20 mouse cellular contexts compared by ENCODE assay signal in genomic region chr16:23289424-23289823, GRCm38 (mm10).
A peak's percentile ranks its signal among the peaks of the same experiment; 100 is the strongest.
DNase-seq lines count a peak whose midpoint lies in the region; TF ChIP-seq lines count a peak whose summit lies in the region.
"Had no signal": no experiment of that assay in that cellular context is flagged by ENCODE, and none has a peak within 500 bp of the region (broad histone marks: within the 10 kb centered on the region; RNA-seq: fewer than 3 reads in every experiment).

No protein-coding gene starts in this region.

- H3K4me2 ChIP-seq in CH12.LX (ENCODE audit: insufficient read depth, low read depth, poor library complexity, severe bottlenecking), result no peak overlapping the region
- H3K4me2 ChIP-seq: embryonic facial prominence, embryonic 12.5 days; forebrain, embryonic 12.5 days had no signal

- no peak overlapping the region for H3K4me3 ChIP-seq in CH12.LX (replicated peaks in 1 of 3; ENCODE audit: low read depth in 2 of 3, low read length in 2 of 3, poor library complexity in 1 of 3)
- no peak overlapping the region for H3K4me3 ChIP-seq in layer of hippocampus, adult 2 months
- H3K4me3 ChIP-seq: embryonic facial prominence, embryonic 10.5 days; embryonic facial prominence, embryonic 12.5 days; forebrain, embryonic 12.5 days had no signal

- peak; percentile 62 for DNase-seq in heart, adult 11 months
- DNase-seq in heart, postnatal 10 days, result no peak
- no peak for DNase-seq in CH12.LX (ENCODE audit: extremely low read depth)
- DNase-seq in induced T-regulatory cell, adult 2 months (ENCODE audit: low read depth), result peak; percentile 51
- DNase-seq in right cerebral cortex, postnatal 10 days (ENCODE audit: low spot score in 2 of 2), result no peak
- DNase-seq in layer of hippocampus, adult 2 months (ENCODE audit: low spot score in 2 of 2), result no peak
- DNase-seq: adrenal gland, adult 8-10 months; adrenal gland, postnatal 14 days; adrenal gland, postnatal 36 days; cerebellum, adult 11-12 months; cerebellum, adult 2 months; cerebellum, adult 9-10 months; cerebellum, postnatal 10 days; cerebellum, postnatal 25 days; forebrain, postnatal 0 days had no signal

- dilution Hi-C loops in CH12.LX (cut with MboI; ENCODE audit: extremely low pct_ligation_motif_present, extremely low pct_unique_long_range_greater_than_20kb, low sequenced_read_pairs), result no loop called here

- TF ChIP-seq POLR2A in CH12.LX (IDR thresholded peaks at IDR 0.05; ENCODE audit: low read depth, low read length), result no peak

- no peak overlapping the region for H3K9ac ChIP-seq in CH12.LX (ENCODE audit: insufficient read depth, low read depth)
- H3K9ac ChIP-seq: embryonic facial prominence, embryonic 12.5 days; forebrain, embryonic 12.5 days; forebrain, postnatal 0 days had no signal

- H3K27ac ChIP-seq in CH12.LX (ENCODE audit: insufficient read depth, low read depth), result peak overlapping the region; percentile 26
- no peak overlapping the region for H3K27ac ChIP-seq in layer of hippocampus, adult 2 months
- H3K27ac ChIP-seq: embryonic facial prominence, embryonic 10.5 days; embryonic facial prominence, embryonic 12.5 days; forebrain, embryonic 12.5 days had no signal

- H3K4me1 ChIP-seq in CH12.LX (ENCODE audit: control insufficient read depth in 1 of 2, insufficient read depth in 2 of 2), result peaks cover 52 to 98% of the 10 kb centered on the region in 2 experiments
- H3K4me1 ChIP-seq: forebrain, embryonic 12.5 days had no signal

- no peaks in the 10 kb centered on the region for H3K9me3 ChIP-seq in CH12.LX (replicated peaks; ENCODE audit: low read length)
- H3K9me3 ChIP-seq: embryonic facial prominence, embryonic 10.5 days; embryonic facial prominence, embryonic 12.5 days; forebrain, embryonic 12.5 days; G1E had no signal

- TF ChIP-seq RAD21 in CH12.LX (IDR thresholded peaks at IDR 0.05; ENCODE audit: low read depth, low read length), result no peak

- no peak for TF ChIP-seq CTCF in CH12.LX (conservative IDR thresholded peaks at IDR 0.05 in 1 of 2, IDR thresholded peaks at IDR 0.05 in 1 of 2; ENCODE audit: low read depth in 2 of 2, low read length in 2 of 2)
- TF ChIP-seq CTCF in layer of hippocampus, adult 2 months (conservative IDR thresholded peaks at IDR 0.05), result no peak

- no peaks in the 10 kb centered on the region for H3K27me3 ChIP-seq in CH12.LX (replicated peaks)
- H3K27me3 ChIP-seq: embryonic facial prominence, embryonic 12.5 days; forebrain, embryonic 12.5 days; Patski had no signal

- in situ Hi-C loops in CH12.LX (cut with MboI; ENCODE audit: low pct_ligation_motif_present, low pct_unique_long_range_greater_than_20kb, low sequenced_read_pairs), result no loop called here

- H3K36me3 ChIP-seq in CH12.LX (replicated peaks in 1 of 2; ENCODE audit: control insufficient read depth in 1 of 2, insufficient read depth in 1 of 2, low read length in 1 of 2), result peaks cover 0 to 10% of the 10 kb centered on the region in 2 experiments
- H3K36me3 ChIP-seq: embryonic facial prominence, embryonic 12.5 days; forebrain, embryonic 12.5 days; G1E had no signal

- H3K79me2 ChIP-seq in CH12.LX (replicated peaks; ENCODE audit: control insufficient read depth, extremely low read depth, insufficient read depth, poor library complexity, severe bottlenecking), result peaks cover 12% of the 10 kb centered on the region

- TF ChIP-seq EP300 in CH12.LX (IDR thresholded peaks at IDR 0.05; ENCODE audit: low read length), result no peak

- intact Hi-C loops in heart, postnatal 10 days (cut with DNase I), result no loop called here

TF ChIP-seq in CH12.LX, 34 proteins besides CTCF, POLR2A, EP300 and RAD21:
- TF ChIP-seq NRF1 (IDR thresholded peaks at IDR 0.05; ENCODE audit: low read depth, low read length) (no peak), ETS1 (conservative IDR thresholded peaks at IDR 0.05; ENCODE audit: low read depth, low read length) (no peak), ZNF384 (IDR thresholded peaks at IDR 0.05; ENCODE audit: low read depth, low read length) (peak; percentile 62; the same call in 1 of the 2 replicates), GABPA (IDR thresholded peaks at IDR 0.05; ENCODE audit: insufficient replicate concordance, low read depth, low read length) (no peak), PAX5 (IDR thresholded peaks at IDR 0.05; ENCODE audit: low read length) (no peak), BHLHE40 (IDR thresholded peaks at IDR 0.05; ENCODE audit: low read depth, low read length) (no peak), MAZ (IDR thresholded peaks at IDR 0.05; ENCODE audit: low read depth, low read length) (no peak)

Comparison
In these comparisons a context has a peak if more than half of its experiments do, and no peak if none do; other contexts are left out.
1. DNase-seq: peak in heart, adult 11 months (single experiment) and induced T-regulatory cell, adult 2 months (single experiment); none in heart, postnatal 10 days (0 of 2), CH12.LX (single experiment), right cerebral cortex, postnatal 10 days (0 of 2) and layer of hippocampus, adult 2 months (0 of 2).